Mouse (Mus musculus): ENCODE data around the gene Rbm34.
"Not testable (repeated sequence)": the region's sequence is repeated elsewhere in the genome, so short reads cannot be mapped to it uniquely, and the experiment has no call there.

GRCm38 (mm10) chr8:126914107-126914490, 56.8 kb downstream of the Rbm34 start:
- TF ChIP-seq CTCF (IDR thresholded peaks at IDR 0.05; ENCODE audit: borderline replicate concordance, extremely low read depth, insufficient read depth, insufficient read length); POLR2A (IDR thresholded peaks at IDR 0.05; ENCODE audit: borderline replicate concordance, extremely low read depth, insufficient read depth, insufficient read length, poor library complexity, severe bottlenecking): not testable (repeated sequence)
